Mouse (Mus musculus): ENCODE measurements around the gene Tceal1.

Gene Tceal1

GRCm38 (mm10) chrX:136749329-136749728, 41.5 kb downstream of the Tceal1 start:
- no peak for DNase-seq (ENCODE audit: low read depth in 2 of 2, low spot score in 2 of 2)

- no peak for DNase-seq (ENCODE audit: low read depth in 2 of 2, low spot score in 2 of 2)
Measured at GRCm38 (mm10) chrX:136755464-136755863, 47.7 kb downstream of the Tceal1 start.
